Mouse (Mus musculus) T-cell, adult 2 months (primary cell): ENCODE data around the gene Btrc.
A peak's percentile ranks its signal among the peaks of the same experiment; 100 is the strongest.

ENCODE experiments used
- DNase-seq: peaks from one replicate; pipeline ENCODE4 v3.0.0; 2022; ENCODE audit warnings: low spot score

Gene Btrc

GRCm38 (mm10) chr19:45475928-45476553, 112.5 kb downstream of the Btrc start:
- DNase-seq = no peak

- no peak for DNase-seq
Measured at GRCm38 (mm10) chr19:45479548-45479947, 116.0 kb downstream of the Btrc start.

GRCm38 (mm10) chr19:45480490-45480889, 117.0 kb downstream of the Btrc start:
- no peak for DNase-seq

- DNase-seq = no peak
Measured at GRCm38 (mm10) chr19:45480951-45481350, 117.4 kb downstream of the Btrc start.

GRCm38 (mm10) chr19:45483470-45483869, 119.9 kb downstream of the Btrc start:
- no peak for DNase-seq

GRCm38 (mm10) chr19:45486206-45486991, 122.9 kb downstream of the Btrc start:
- DNase-seq = no peak

- DNase-seq = no peak
Measured at GRCm38 (mm10) chr19:45486992-45487387, 123.5 kb downstream of the Btrc start.

GRCm38 (mm10) chr19:45489961-45490360, 126.4 kb downstream of the Btrc start:
- no peak for DNase-seq

GRCm38 (mm10) chr19:45491246-45491645, 127.7 kb downstream of the Btrc start:
- no peak for DNase-seq

- DNase-seq = no peak
Measured at GRCm38 (mm10) chr19:45494121-45494775, 130.7 kb downstream of the Btrc start.

GRCm38 (mm10) chr19:45505446-45505845, 141.9 kb downstream of the Btrc start:
- no peak for DNase-seq

- DNase-seq = no peak
Measured at GRCm38 (mm10) chr19:45507531-45507930, 144.0 kb downstream of the Btrc start.

GRCm38 (mm10) chr19:45510680-45511079, 147.1 kb downstream of the Btrc start:
- DNase-seq = no peak

GRCm38 (mm10) chr19:45511406-45511805, 147.9 kb downstream of the Btrc start:
- no peak for DNase-seq

GRCm38 (mm10) chr19:45515341-45515740, 151.8 kb downstream of the Btrc start:
- DNase-seq = no peak

GRCm38 (mm10) chr19:45516264-45516663, 152.7 kb downstream of the Btrc start:
- no peak for DNase-seq

- no peak for DNase-seq
Measured at GRCm38 (mm10) chr19:45527382-45527781, 163.8 kb downstream of the Btrc start.

- DNase-seq = peak; percentile 65
Measured at GRCm38 (mm10) chr19:45527931-45528534, 164.5 kb downstream of the Btrc start.

- DNase-seq = no peak
Measured at GRCm38 (mm10) chr19:45529294-45529693, 165.8 kb downstream of the Btrc start.

- no peak for DNase-seq
Measured at GRCm38 (mm10) chr19:45530200-45530995, 166.9 kb downstream of the Btrc start.

- DNase-seq = no peak
Measured at GRCm38 (mm10) chr19:45531554-45531953, 168.0 kb downstream of the Btrc start.

GRCm38 (mm10) chr19:45533617-45534016, 170.1 kb downstream of the Btrc start:
- no peak for DNase-seq
